Mouse (Mus musculus) embryo, embryonic 11.5 days (tissue): ENCODE data around the gene Akt3.

Experiments used
- DNase-seq: peaks from one replicate; pipeline ENCODE4 v3.0.0-alpha.2; 2012; ENCODE audit warnings: low read depth, low spot score

The Akt3 gene

GRCm38 (mm10) chr1:177188708-177189107 is 69.3 kb downstream of the Akt3 start:
- peak; percentile 56 for DNase-seq

- no peak for DNase-seq
Measured at GRCm38 (mm10) chr1:177186751-177187150, 71.3 kb downstream of the Akt3 start.

GRCm38 (mm10) chr1:177179635-177180034 is 78.4 kb downstream of the Akt3 start:
- no peak for DNase-seq

GRCm38 (mm10) chr1:177175436-177175835 is 82.6 kb downstream of the Akt3 start:
- DNase-seq, result no peak

- no peak for DNase-seq
Measured at GRCm38 (mm10) chr1:177171300-177171699, 86.7 kb downstream of the Akt3 start.

GRCm38 (mm10) chr1:177165789-177166188 is 92.2 kb downstream of the Akt3 start:
- no peak for DNase-seq

GRCm38 (mm10) chr1:177165336-177165735 is 92.7 kb downstream of the Akt3 start:
- no peak for DNase-seq

- DNase-seq, result peak; percentile 20
Measured at GRCm38 (mm10) chr1:177150344-177151021, 107.5 kb downstream of the Akt3 start.

GRCm38 (mm10) chr1:177148746-177149145 is 109.3 kb downstream of the Akt3 start:
- DNase-seq, result no peak

GRCm38 (mm10) chr1:177141468-177141867 is 116.5 kb downstream of the Akt3 start:
- DNase-seq, result no peak

GRCm38 (mm10) chr1:177139652-177140051 is 118.4 kb downstream of the Akt3 start:
- DNase-seq, result no peak

GRCm38 (mm10) chr1:177131458-177131857 is 126.5 kb downstream of the Akt3 start:
- no peak for DNase-seq

- no peak for DNase-seq
Measured at GRCm38 (mm10) chr1:177126674-177127073, 131.3 kb downstream of the Akt3 start.

- DNase-seq, result no peak
Measured at GRCm38 (mm10) chr1:177110665-177111271, 147.2 kb downstream of the Akt3 start.

GRCm38 (mm10) chr1:177090465-177090864 is 167.5 kb downstream of the Akt3 start:
- DNase-seq, result no peak

GRCm38 (mm10) chr1:177089515-177089914 is 168.5 kb downstream of the Akt3 start:
- DNase-seq, result no peak

GRCm38 (mm10) chr1:177089048-177089447 is 169.0 kb downstream of the Akt3 start:
- no peak for DNase-seq

GRCm38 (mm10) chr1:177081957-177082645 is 175.9 kb downstream of the Akt3 start:
- DNase-seq, result no peak

GRCm38 (mm10) chr1:177069161-177069560 is 188.8 kb downstream of the Akt3 start:
- no peak for DNase-seq

GRCm38 (mm10) chr1:177067123-177067646 is 190.8 kb downstream of the Akt3 start:
- DNase-seq, result no peak

GRCm38 (mm10) chr1:177065732-177066131 is 192.3 kb downstream of the Akt3 start:
- DNase-seq, result no peak

GRCm38 (mm10) chr1:177061761-177062160 is 196.2 kb downstream of the Akt3 start:
- DNase-seq, result no peak

- DNase-seq, result no peak
Measured at GRCm38 (mm10) chr1:177054891-177055290, 203.1 kb downstream of the Akt3 start.
